Mouse (Mus musculus) kidney, adult 2 months (tissue): ENCODE measurements around the gene Arhgef1.

Experiments used
- CTCF ChIP-seq: fragments of 200-500 bp; conservative IDR thresholded peaks from 2 replicates; pipeline ENCODE4 v1.5.1; 2011; ENCODE audit warnings: low read depth, mild to moderate bottlenecking, control low read depth, low read length, moderate library complexity, mixed read lengths; ENCODE audit not compliant: insufficient read depth, insufficient read length
- POLR2A ChIP-seq: fragments of 200-500 bp; IDR thresholded peaks from one replicate; pipeline ENCODE4 v1.6.1; 2011; ENCODE audit warnings: low read depth, low read length, control low read depth

- TF ChIP-seq CTCF (no peak), POLR2A (no peak)
These were observed 23.1 kb upstream of the Arhgef1 start for GRCm38 (mm10) chr7:24879620-24880019.
